Mouse (Mus musculus) T-helper 17 cell (primary cell): Measurements from ENCODE around the gene Gm20878.
"Not testable (repeated sequence)": the region's sequence is repeated elsewhere in the genome, so short reads cannot be mapped to it uniquely, and the experiment has no call there.

Experiments
- in situ Hi-C, 2 experiments: fragments of 300-600 bp; cut with MboI, MseI; formaldehyde crosslinking; loops; 1 replicate in 1 of 2; 2 replicates in 1 of 2; pipeline ENCODE4 v1.15.1; 2025; ENCODE audit warnings: high pct_unique_total_duplicates in 2 of 2

The Gm20878 gene

DNA sequence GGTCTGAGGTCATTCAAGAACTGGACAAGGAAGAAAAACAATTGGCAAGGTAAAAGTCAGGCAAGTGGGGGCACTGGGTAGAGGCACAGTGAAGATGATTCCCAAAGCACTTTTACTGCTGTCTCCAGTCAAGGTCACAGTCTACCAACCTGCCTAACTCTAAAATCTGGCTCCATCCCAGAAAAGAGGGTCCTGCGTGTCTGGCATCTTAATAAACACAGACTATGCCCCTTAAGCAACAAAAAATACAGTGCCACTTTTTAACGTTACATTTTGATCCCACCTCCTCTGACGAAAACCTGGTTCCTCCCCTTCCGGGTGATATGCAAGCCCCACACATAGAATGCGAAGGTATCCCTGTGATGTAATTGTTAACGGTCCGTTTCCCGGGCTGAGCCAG is at the start of gene Gm20878:
Gm20878 (plus strand) TSS at position 301 of the 400 bp plus-strand sequence.
- in situ Hi-C loops, result not testable (repeated sequence)

DNA sequence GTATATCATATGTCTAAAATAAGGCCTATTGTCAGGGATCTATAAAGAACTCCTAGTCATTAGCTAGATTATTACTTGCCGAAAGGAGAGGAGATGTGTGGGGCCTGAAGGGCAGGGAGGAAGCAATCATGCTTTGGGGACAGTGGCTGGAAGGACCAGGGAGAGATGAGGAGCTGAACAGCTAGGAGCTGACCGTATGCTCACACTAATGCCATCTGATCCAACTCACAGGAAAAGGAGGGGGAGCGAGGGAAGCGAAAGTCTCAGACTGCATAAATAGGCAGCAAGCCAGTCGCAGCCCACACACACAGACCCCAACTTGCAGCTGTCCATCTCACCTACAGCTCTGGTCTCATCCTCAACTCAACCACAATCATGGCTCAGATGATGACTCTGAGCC is 38.1 kb upstream of the Gm20878 start, which contains the start of gene Gm21541:
Gm21541 (plus strand) TSS at position 301 of the 400 bp plus-strand sequence.
- in situ Hi-C loops, result not testable (repeated sequence)

DNA sequence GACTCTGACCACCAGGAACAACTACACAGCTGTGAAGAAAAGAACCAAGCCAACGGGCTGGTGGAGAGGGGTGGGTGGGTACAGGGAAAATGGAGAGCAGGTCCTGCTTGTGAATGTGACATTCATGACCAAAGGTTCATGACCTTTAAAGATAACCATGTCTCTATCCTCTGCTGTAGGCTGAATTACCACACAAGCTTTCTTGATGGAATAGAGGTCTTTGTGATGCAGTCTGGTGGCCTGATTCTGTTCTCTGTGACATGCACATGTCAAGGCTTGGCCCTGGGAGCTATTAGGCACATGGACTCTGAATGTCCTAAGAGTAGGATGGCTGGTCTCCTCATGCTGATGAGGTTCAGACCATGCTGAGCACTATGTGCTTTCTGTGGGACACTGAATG is 24.4 kb downstream of the Gm20878 start, which contains the start of gene Fam205a4:
Fam205a4 (plus strand) TSS at position 301 of the 400 bp plus-strand sequence.
- in situ Hi-C loops, result not testable (repeated sequence)
